Mouse (Mus musculus) CH12.LX (cell line): ENCODE measurements at regions not wholly inside any gene's neighbourhood (a gene's known extent, or its start where the extent isn't known, plus 50 kb on each side); places are given as distances from the start of the nearest gene placed in this dataset.
"Not testable (repeated sequence)": the region's sequence is repeated elsewhere in the genome, so short reads cannot be mapped to it uniquely, and the experiment has no call there.

Experiments used
- POLR2A ChIP-seq: IDR thresholded peaks from 2 replicates; pipeline ENCODE4 v1.6.1; 2011; ENCODE audit warnings: low read depth, mild to moderate bottlenecking, improper control_type of control experiment, low read length
- SIN3A ChIP-seq: IDR thresholded peaks from 2 replicates; pipeline ENCODE4 v1.6.1; 2012; ENCODE audit warnings: low read length, improper control_type of control experiment, inconsistent platforms
- ZMIZ1 ChIP-seq: IDR thresholded peaks from 2 replicates; pipeline ENCODE4 v1.6.1; 2012; ENCODE audit warnings: low read depth, mild to moderate bottlenecking, inconsistent platforms, low read length, improper control_type of control experiment

- TF ChIP-seq POLR2A, ZMIZ1, SIN3A: not testable (repeated sequence)
Measured at GRCm38 (mm10) chr3:5820243-5820642, 69.6 kb downstream of the Gm8797 start.
